Mouse (Mus musculus) testis, adult 2 months (tissue): ENCODE measurements around the gene Pgap3.

Experiments used
- CTCF ChIP-seq: fragments of 200-500 bp; IDR thresholded peaks from 2 replicates; pipeline ENCODE4 v1.5.1; 2012; ENCODE audit warnings: low read depth, mild to moderate bottlenecking, inconsistent platforms, low read length, moderate library complexity; ENCODE audit not compliant: control insufficient read depth, insufficient read depth, insufficient replicate concordance
- POLR2A ChIP-seq: fragments of 200-500 bp; IDR thresholded peaks from 2 replicates; pipeline ENCODE4 v1.6.1; 2012; ENCODE audit warnings: low read depth, mild to moderate bottlenecking, inconsistent platforms, low read length, moderate library complexity; ENCODE audit not compliant: control insufficient read depth

DNA sequence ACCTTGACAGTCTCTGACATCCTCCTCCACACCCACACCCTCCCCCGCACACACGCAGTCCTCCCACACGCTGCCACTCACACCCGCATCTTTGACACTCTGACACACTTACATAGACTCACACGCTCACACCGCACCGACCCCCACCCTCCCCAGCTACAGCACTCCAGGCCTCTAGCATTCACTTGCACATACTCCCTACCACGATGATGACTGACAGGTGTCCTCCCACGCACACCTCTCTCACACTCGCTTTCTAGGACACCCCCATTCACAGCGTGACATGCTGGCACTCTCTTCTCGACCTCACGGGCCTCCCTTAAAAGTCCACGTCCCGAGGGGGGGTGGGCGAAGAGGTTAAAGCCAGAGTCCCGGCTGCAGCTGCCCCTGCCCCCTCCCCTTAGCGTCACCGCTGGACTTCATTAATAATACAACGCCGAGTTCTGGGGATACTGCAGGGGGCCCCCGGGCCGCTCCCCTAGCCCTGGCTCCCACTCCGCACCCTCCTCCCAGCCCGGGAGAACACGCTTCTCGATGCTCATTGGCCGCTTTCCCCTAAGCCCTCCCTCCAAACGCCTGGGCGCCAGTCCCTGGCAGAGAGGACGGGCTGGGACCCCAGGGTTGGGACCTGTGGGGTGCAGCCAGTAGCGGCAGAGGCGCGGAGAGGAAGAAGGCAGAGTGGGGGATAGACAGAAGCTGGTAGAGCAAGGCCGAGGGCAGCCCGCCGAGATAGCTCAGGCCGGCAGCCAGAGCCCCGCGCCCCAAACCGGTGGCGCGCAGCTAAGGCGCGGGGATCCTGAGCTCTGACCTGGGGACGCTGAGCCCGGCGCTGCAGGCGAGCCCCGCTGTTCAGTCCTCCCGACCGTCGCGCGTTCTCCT, 52.0 kb downstream of the Pgap3 start, which contains the start of gene Ppp1r1b:
- TF ChIP-seq POLR2A (no peak), CTCF (no peak)
